In the genomic region with DNA sequence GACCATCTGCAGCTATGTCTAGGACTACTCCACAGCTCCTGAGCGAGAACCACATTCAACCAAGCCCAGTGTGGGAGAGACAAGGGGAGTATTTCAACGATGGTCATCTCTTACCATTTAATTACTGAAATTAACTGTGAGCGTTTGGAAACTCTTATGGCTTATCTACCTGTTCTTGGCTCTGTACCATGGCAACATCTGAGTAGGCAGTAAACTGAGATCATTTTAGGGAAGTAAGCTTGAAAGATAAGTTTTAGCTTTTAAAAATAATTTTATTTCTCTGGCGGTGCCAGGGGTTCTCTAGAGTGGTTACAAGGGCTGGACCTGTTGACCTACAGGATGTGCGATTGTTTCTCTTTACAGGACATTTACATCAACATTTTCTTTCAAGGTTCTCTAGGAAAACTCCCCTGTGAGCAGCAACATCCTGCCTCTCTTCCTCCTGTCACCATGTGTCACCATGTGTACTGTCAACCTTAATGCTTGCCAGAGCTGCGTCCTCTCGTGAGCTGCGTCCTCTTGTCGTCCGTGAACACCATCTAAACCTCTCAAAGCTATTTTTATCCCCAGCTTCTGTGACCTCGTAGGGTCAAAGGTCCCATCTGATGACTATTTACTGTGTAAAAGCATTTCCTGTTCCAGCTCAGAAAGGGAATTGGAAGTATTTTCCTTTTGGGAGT, we compare ENCODE assay signal across 13 mouse cellular contexts. TPM values are rescaled to one million over a fixed set of nuclear protein-coding genes. Genes with fewer than 3 reads are reported as not detected.
DNase-seq lines count a peak whose midpoint lies in the region; ATAC-seq lines count a peak whose summit lies in the region.
"Had no signal": no experiment of that assay in that cellular context is flagged by ENCODE, and none has a peak within 500 bp of the region (broad histone marks: within the 10 kb centered on the region; RNA-seq: fewer than 3 reads in every experiment).

No protein-coding gene starts in this region.

- H3K27me3 ChIP-seq in heart, embryonic 15.5 days = no peaks in the 10 kb centered on the region

- WGBS in heart, embryonic 15.5 days = 33% methylated on average over 11 of the region's 11 CpGs

- H3K4me2 ChIP-seq in heart, embryonic 15.5 days = no peak overlapping the region

- no peak overlapping the region for H3K9ac ChIP-seq in heart, embryonic 15.5 days

- peak; percentile 96 for DNase-seq in heart, adult 11 months
- no peak for DNase-seq in heart, postnatal 25 days (ENCODE audit: low spot score)
- DNase-seq in lung, postnatal 36 days = peak; percentile 66
- no peak for DNase-seq in c-Kit-positive CD71-positive TER-119-positive erythroid progenitor cells, embryonic 14.5 days (ENCODE audit: low spot score)
- no peak for DNase-seq in spleen, adult 18-20 months
- no peak for DNase-seq in spleen, postnatal 36 days (ENCODE audit: low spot score in 2 of 2)
- DNase-seq: gastrocnemius, postnatal 14 days had no signal

- no peak for ATAC-seq in heart, embryonic 15.5 days (replicated peaks; ENCODE audit: insufficient number of reproducible peaks, insufficient read depth, low FRiP score, low read depth)
- ATAC-seq: intestine, postnatal 0 days had no signal

- intact Hi-C loops in heart, postnatal 25 days (cut with DNase I) = no loop called here

- H3K4me3 ChIP-seq in brown adipose tissue, adult 24 weeks (ENCODE audit: insufficient read depth, low read depth, low read length) = no peak overlapping the region
- no peak overlapping the region for H3K4me3 ChIP-seq in heart, embryonic 15.5 days
- H3K4me3 ChIP-seq: forebrain, embryonic 10.5 days; myocyte had no signal

- peaks cover 8% of the 10 kb centered on the region; the same call in 1 of the 2 replicates for H3K36me3 ChIP-seq in heart, embryonic 15.5 days
- H3K36me3 ChIP-seq: forebrain, embryonic 10.5 days had no signal

- peak overlapping the region; percentile 25 for H3K27ac ChIP-seq in brown adipose tissue, adult 24 weeks (replicated peaks; ENCODE audit: low read depth, low read length)
- peak overlapping the region; percentile 17; the same call in 1 of the 2 replicates for H3K27ac ChIP-seq in heart, embryonic 15.5 days
- H3K27ac ChIP-seq: forebrain, embryonic 10.5 days; macrophage had no signal

- peaks cover 9% of the 10 kb centered on the region for H3K4me1 ChIP-seq in brown adipose tissue, adult 24 weeks (ENCODE audit: control insufficient read depth, insufficient read depth, insufficient read length, low read length)
- peaks cover 61% of the 10 kb centered on the region for H3K4me1 ChIP-seq in heart, embryonic 15.5 days (replicated peaks)

- H3K9me3 ChIP-seq in heart, embryonic 15.5 days (replicated peaks) = no peaks in the 10 kb centered on the region
- H3K9me3 ChIP-seq: forebrain, embryonic 10.5 days had no signal

RNA-seq across cellular contexts. Expression of a gene that starts 15.5 kb away (rescaled TPM):
- total RNA-seq in heart, postnatal 25 days (2021) = 100 to 1,000 TPM; 402 to 442 TPM
- polyA plus RNA-seq in brown adipose tissue, adult 24 weeks (2012; ENCODE audit: insufficient read depth, insufficient read length, missing spikeins) = 5.0 and 10.8 TPM in 2 replicates
- 16.0 and 23.6 TPM in 2 replicates for polyA plus RNA-seq in heart, embryonic 15.5 days (2015; fragmentation: Nextera tagmentation; extraction: Ambion mirVana)

Comparison
In these comparisons a context has a peak if more than half of its experiments do, and no peak if none do; other contexts are left out.
1. DNase-seq: peak in heart, adult 11 months (single experiment) and lung, postnatal 36 days (single experiment); none in heart, postnatal 25 days (single experiment), c-Kit-positive CD71-positive TER-119-positive erythroid progenitor cells, embryonic 14.5 days (single experiment), spleen, adult 18-20 months (0 of 2) and spleen, postnatal 36 days (0 of 2).